Mouse (Mus musculus) limb, embryonic 10.5 days (tissue): Measurements from ENCODE around the gene Hoxb4. TPM values are rescaled to one million over a fixed set of nuclear protein-coding genes. Genes with fewer than 3 reads are reported as not detected.

Experiments used
- DNase-seq: peaks from one replicate; pipeline ENCODE4 v3.0.0-alpha.2; 2017; ENCODE audit warnings: low spot score
- H3K27ac ChIP-seq: fragments of 300-500 bp; sonication (generic); 2 replicates; pipeline ENCODE4 v1.5.1; 2016; ENCODE audit warnings: mild to moderate bottlenecking
- H3K27me3 ChIP-seq: fragments of 300-500 bp; sonication (generic); 2 replicates; pipeline ENCODE4 v1.6.1; 2016; ENCODE audit warnings: low read depth, mild to moderate bottlenecking; ENCODE audit not compliant: poor library complexity, severe bottlenecking
- H3K36me3 ChIP-seq: fragments of 300-500 bp; sonication (generic); 2 replicates; pipeline ENCODE4 v1.6.1; 2016; ENCODE audit warnings: mild to moderate bottlenecking, moderate library complexity
- H3K4me1 ChIP-seq: fragments of 300-500 bp; sonication (generic); 2 replicates; pipeline ENCODE4 v1.6.1; 2016
- H3K4me3 ChIP-seq: fragments of 300-500 bp; sonication (generic); 2 replicates; pipeline ENCODE4 v1.5.1; 2016; ENCODE audit warnings: mild to moderate bottlenecking, moderate library complexity
- H3K9me3 ChIP-seq: fragments of 300-500 bp; sonication (generic); replicated peaks from 2 replicates; pipeline ENCODE4 v1.6.1; 2016; ENCODE audit warnings: mild to moderate bottlenecking
- WGBS: fragments of 180-500 bp; shearing (Covaris S2); methylation state at CpG from one replicate; pipeline ENCODE4 v1.1.7; 2016; 5-methylcytosine and 5-hydroxymethylcytosine counted together
- polyA plus RNA-seq: library from polyadenylated mRNA; unstranded; fragments of >200 nt; fragmentation: Nextera tagmentation; extraction: Ambion mirVana; gene quantifications from 2 replicates; pipeline ENCODE4 v1.2.1, GENCODE M21; 2016

Hoxb4 gene
- polyA plus RNA-seq, 1 experiment from 2014 or later, result 0.89 TPM

DNA sequence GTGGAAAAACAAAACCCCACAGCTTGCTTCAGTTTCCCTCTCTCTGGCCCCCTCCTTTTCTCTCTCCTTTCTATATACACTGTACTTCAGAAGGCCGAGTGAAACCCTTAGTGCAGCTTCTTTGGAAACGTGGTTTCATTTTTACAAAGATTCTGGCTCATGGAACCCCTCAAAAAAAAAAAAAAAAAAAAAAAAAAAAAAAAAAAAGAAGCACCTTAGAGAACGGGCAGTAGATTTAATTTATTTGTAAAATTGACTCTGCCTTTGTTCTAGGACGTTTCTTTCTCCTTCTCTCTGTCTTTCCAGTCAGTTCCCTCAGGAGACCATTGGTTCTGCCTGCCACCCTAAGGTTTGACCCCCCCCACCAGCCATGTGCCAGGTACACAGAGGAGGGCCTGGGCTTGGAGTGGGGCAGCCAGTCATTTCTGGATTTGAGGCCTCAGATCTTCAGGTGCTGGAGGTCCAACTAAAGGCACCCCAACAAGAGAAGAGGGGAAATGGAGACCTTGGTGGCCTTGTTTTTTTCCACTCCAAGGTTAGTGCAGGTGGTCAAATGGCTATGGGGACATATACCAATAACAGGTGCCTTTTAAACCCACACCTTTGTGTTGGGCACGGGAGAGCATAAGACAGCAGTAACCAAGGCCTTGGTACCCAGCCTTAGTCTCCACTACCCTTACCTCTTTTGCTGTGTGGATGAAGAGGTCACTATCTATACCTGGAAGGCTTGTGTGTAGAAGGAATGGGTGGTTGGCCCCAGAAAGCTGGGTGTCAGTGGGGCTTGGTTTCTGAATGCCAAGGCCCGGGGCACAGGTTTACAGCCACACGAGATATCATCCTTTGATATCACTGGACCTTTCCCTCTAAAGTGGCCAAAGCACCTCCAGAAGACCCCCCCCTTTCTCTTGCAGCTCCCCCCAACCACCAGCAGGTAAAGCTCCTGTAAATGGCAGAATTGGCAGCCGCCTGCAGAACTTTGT lies 37.4 kb upstream of the Hoxb4 start:
- DNase-seq, result no peak
- no peak overlapping the region for H3K27ac ChIP-seq
- H3K9me3 ChIP-seq, result no peaks in the 10 kb centered on the region
- H3K36me3 ChIP-seq, result no peaks in the 10 kb centered on the region
- peaks cover 99% of the 10 kb centered on the region for H3K27me3 ChIP-seq
- H3K4me3 ChIP-seq, result no peak overlapping the region
- 6% methylated on average over 8 of the region's 8 CpGs for WGBS
- H3K4me1 ChIP-seq, result peaks cover 74% of the 10 kb centered on the region

- peaks cover 99% of the 10 kb centered on the region for H3K27me3 ChIP-seq
- no peaks in the 10 kb centered on the region for H3K9me3 ChIP-seq
- H3K36me3 ChIP-seq, result no peaks in the 10 kb centered on the region
- peak overlapping the region; percentile 16; the same call in 1 of the 2 replicates for H3K4me3 ChIP-seq
- DNase-seq, result no peak
- 2% methylated on average over 18 of the region's 18 CpGs for WGBS
- H3K27ac ChIP-seq, result no peak overlapping the region
- H3K4me1 ChIP-seq, result peaks cover 81% of the 10 kb centered on the region
Observed at GRCm38 (mm10) chr11:96281396-96281795, 36.7 kb upstream of the Hoxb4 start.

DNA sequence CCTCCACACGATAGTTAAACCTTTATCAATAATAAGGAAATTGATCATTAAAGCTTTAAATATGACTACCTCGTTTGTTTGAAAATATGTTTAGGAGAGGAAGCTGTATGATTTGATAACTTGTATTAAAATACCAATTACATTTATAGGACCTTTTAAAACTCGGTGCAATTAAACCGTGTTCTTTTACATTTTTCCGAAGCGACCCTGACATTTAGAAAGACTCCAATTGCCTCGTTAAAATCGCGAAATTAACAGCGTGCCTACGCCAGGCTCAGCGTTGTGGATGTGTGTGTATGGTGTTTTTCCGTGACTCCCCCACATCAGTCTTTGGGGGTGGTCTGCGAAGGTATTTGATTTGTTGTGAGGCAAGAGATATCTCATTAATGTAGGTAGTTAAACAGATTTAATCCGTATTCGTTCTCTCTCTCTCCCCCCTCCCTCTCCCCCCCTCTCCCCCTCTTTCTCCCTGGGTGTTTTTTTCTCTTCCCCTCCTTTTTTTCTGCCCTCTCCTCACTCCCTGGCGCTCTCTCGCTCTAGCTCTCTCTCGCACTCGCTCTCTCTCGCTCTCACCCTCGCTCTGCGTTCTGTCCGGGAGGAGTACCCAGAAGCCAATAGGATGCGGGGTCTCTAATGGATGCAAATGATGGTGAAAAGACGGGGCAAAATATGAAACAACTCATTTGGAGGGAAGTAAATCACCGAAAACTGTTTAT lies 36.1 kb upstream of the Hoxb4 start, which contains the start of gene Hoxb8:
Gene Hoxb8 (plus strand): TSS at position 51 of the 716 bp plus-strand sequence.
- under 1% methylated on average over 27 of the region's 27 CpGs for WGBS
- peaks cover 82% of the 10 kb centered on the region for H3K4me1 ChIP-seq
- no peaks in the 10 kb centered on the region for H3K36me3 ChIP-seq
- H3K27ac ChIP-seq, result peak within 1 kb of the TSS; percentile 89; the same call in 1 of the 2 replicates
- H3K9me3 ChIP-seq, result no peaks in the 10 kb centered on the region
- no peak for DNase-seq
- H3K27me3 ChIP-seq, result peaks cover 99% of the 10 kb centered on the region
- H3K4me3 ChIP-seq, result peak within 1 kb of the TSS; percentile 65

GRCm38 (mm10) chr11:96282795-96283430 lies 35.2 kb upstream of the Hoxb4 start:
- no peaks in the 10 kb centered on the region for H3K36me3 ChIP-seq
- WGBS, result under 1% methylated on average over 49 of the region's 49 CpGs
- peaks cover 82% of the 10 kb centered on the region for H3K4me1 ChIP-seq
- H3K27me3 ChIP-seq, result peaks cover 99% of the 10 kb centered on the region
- peak; percentile 85 for DNase-seq
- peak overlapping the region; percentile 89 for H3K27ac ChIP-seq
- peak overlapping the region; percentile 65 for H3K4me3 ChIP-seq
- H3K9me3 ChIP-seq, result no peaks in the 10 kb centered on the region

DNA sequence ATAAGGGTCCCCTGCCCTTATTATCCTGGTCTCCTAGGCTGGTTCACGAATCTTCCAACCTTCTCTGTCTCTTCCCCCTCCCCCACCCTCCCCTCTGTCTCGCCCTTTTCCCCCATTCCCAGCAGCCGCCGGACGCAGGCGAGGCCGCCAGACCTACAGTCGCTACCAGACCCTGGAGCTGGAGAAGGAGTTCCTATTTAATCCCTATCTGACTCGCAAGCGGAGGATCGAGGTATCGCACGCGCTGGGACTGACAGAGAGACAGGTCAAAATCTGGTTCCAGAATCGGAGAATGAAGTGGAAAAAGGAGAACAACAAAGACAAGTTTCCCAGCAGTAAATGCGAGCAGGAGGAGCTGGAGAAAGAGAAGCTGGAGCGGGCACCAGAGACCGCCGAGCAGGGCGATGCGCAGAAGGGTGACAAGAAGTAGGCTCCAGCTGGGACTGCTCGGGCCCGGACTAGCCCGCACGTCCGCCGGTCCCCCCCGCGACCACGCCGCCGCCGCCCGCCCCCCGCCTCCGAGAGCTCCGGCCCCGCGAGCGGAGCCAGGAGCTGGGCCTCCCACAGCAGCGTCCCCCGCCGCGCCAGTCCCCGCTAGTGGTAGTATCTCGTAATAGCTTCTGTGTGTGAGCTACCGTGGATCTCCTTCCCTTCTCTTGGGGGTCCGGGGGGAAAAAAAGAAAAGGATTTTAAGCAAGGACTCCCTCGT lies 33.9 kb upstream of the Hoxb4 start:
- H3K9me3 ChIP-seq, result no peaks in the 10 kb centered on the region
- peaks cover 76% of the 10 kb centered on the region for H3K4me1 ChIP-seq
- H3K4me3 ChIP-seq, result peak overlapping the region; percentile 65
- WGBS, result under 1% methylated on average over 49 of the region's 49 CpGs
- peaks cover 99% of the 10 kb centered on the region for H3K27me3 ChIP-seq
- peak overlapping the region; percentile 89 for H3K27ac ChIP-seq
- DNase-seq, result peak; percentile 77
- no peaks in the 10 kb centered on the region for H3K36me3 ChIP-seq

DNA sequence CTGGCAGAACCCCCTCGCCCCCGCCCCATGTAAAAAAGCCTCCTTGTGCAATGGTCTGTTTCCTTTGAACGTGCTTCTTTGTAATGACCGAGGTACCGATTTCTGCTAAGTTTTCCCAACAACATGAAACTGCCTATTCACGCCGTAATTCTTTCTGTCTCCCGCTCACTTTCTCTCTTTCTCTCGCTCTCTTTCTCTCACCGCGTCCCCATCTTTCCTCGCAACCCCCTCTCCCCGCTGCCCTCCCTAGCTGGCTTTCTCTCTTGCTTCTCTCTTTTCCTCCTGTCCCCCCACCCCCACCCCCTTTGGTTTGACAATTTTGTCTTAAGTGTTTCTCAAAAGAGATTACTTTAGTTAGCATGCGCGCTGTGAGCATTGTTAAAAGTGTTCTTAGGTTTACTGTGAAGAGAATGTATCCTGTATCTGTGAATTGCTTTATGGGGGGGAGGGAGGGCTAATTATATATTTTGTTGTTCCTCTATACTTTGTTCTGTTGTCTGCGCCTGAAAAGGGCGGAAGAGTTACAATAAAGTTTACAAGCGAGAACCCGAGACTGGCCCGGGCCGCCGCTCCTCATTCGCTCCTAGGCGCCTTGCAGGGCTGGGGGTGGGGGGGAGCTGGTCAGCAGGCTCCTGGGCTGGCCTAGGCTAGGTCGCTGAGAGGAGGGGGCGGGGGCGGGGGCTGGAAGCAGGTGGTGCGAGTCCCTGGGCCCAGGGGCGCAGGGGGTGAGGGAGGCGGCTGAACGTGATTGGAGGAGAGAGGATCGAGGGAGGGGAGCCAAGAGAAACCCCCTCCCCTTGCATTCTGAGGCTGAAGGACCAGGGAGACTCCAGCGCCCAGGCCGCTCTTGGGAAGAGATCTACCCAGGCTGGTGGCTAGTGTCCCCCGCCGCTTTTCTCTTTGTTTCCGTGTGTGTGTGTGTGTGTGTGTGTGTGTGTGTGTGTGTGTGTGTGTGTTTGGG lies 33.0 kb upstream of the Hoxb4 start:
- Histone ChIP-seq H3K27me3 (peaks cover 99% of the 10 kb centered on the region), H3K9me3 (no peaks in the 10 kb centered on the region), H3K4me1 (peaks cover 76% of the 10 kb centered on the region), H3K4me3 (peak overlapping the region; percentile 65), H3K36me3 (no peaks in the 10 kb centered on the region), H3K27ac (peak overlapping the region; percentile 89)
- peak; percentile 87 for DNase-seq
- WGBS, result under 1% methylated on average over 37 of the region's 37 CpGs

DNA sequence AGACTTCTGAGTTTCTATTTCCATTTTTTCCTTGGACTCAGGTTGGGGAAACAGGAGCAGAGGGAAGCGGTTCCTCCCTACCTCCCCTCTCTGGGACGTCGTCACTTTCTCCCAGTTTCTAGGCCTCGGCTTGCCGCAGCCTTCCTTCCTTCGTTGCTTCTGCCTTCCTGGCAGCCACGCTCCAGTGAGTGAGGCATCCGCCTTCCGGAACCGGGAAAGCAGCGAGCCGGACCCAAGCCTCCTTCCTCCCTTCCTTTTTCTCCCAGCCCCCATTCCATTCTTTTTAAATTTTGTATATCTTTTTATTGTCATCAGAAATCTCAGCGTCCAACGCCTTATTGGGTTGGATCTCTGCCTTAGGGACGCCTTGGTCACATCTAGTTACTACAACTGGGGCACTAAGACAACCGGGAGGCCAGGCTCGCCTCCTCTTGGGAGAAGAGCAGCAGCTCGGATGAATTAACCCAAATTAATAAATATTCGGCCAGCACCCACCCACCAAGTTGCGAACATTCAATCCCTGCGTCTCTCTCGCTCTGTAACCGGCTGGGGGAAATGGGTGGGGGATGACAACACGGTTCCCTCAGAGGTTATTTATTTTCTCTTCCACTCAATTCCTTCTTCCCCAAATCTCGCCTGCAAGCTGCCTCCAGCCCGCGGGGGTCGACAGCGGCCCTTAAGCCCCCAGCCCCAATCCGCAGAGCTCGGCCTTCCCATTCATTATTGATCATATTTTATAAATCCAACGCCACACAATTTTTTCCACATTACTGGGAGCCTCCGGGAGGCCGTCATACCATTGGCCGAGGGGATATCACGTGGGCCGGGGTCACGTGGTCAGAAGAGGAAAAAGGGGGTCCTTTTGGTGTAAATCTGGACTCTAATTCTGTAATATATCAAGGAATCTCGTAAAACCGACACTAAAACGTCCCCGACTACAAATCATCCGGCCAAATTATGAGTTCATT lies 32.0 kb upstream of the Hoxb4 start, which contains the start of gene Hoxb7:
Gene Hoxb7 (plus strand): TSS at position 853 of the 968 bp plus-strand sequence.
- Histone ChIP-seq H3K4me3 (peak within 1 kb of the TSS; percentile 65), H3K27ac (peak within 1 kb of the TSS; percentile 89), H3K36me3 (no peaks in the 10 kb centered on the region), H3K4me1 (peaks cover 84% of the 10 kb centered on the region), H3K27me3 (peaks cover 99% of the 10 kb centered on the region), H3K9me3 (no peaks in the 10 kb centered on the region)
- peak; percentile 86 for DNase-seq
- under 1% methylated on average over 43 of the region's 43 CpGs for WGBS

- Histone ChIP-seq H3K9me3 (no peaks in the 10 kb centered on the region), H3K27ac (peak overlapping the region; percentile 89), H3K4me3 (peak overlapping the region; percentile 65), H3K36me3 (no peaks in the 10 kb centered on the region), H3K4me1 (peaks cover 82% of the 10 kb centered on the region), H3K27me3 (peaks cover 99% of the 10 kb centered on the region)
- DNase-seq, result peak; percentile 73
- WGBS, result under 1% methylated on average over 55 of the region's 55 CpGs
Observed at GRCm38 (mm10) chr11:96286739-96287385, 31.2 kb upstream of the Hoxb4 start.

DNA sequence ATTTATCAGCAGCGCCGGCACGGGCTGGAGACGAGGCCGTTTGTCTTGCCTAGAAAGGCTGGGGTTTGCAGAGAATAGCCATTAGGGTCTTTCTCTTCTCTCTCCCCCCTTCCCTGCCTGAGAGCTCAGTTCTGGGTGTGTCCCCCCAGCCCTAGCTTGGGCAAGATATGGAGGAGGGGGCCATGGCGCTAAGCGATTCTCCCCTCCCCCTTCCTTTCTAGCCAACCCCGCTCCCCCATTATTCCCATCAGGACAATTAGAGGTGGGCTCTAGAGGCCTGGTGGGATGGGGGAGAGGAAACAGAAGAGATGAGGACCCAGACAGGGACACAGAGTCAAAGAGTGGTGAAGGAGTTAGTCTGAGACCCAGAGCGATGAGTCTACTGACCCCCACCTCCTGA lies 30.7 kb upstream of the Hoxb4 start:
- no peaks in the 10 kb centered on the region for H3K9me3 ChIP-seq
- WGBS, result 2% methylated on average over 9 of the region's 9 CpGs
- H3K4me3 ChIP-seq, result peak overlapping the region; percentile 65
- peaks cover 82% of the 10 kb centered on the region for H3K4me1 ChIP-seq
- no peaks in the 10 kb centered on the region for H3K36me3 ChIP-seq
- peak overlapping the region; percentile 89 for H3K27ac ChIP-seq
- peaks cover 99% of the 10 kb centered on the region for H3K27me3 ChIP-seq
- DNase-seq, result no peak
